Mouse (Mus musculus): ENCODE data around the gene Mad2l1bp. TPM values are rescaled to one million over a fixed set of nuclear protein-coding genes. Genes with fewer than 3 reads are reported as not detected.

The Mad2l1bp gene
- polyA plus RNA-seq, 1 experiment from 2014 or later: 37.7 TPM

Other genes starting within 250 kb of the Mad2l1bp start
- 2.0 and 3.1 TPM in 2 replicates for gene Vegfa, start 121.2 kb downstream of the Mad2l1bp start, polyA plus RNA-seq (2016; fragmentation: Nextera tagmentation; extraction: Ambion mirVana)
- gene Mrps18a, start 42.6 kb downstream of the Mad2l1bp start, polyA plus RNA-seq (2016; fragmentation: Nextera tagmentation; extraction: Ambion mirVana): 184 and 192 TPM in 2 replicates
- 7.7 and 10.0 TPM in 2 replicates for gene Rsph9, start 9.3 kb downstream of the Mad2l1bp start, polyA plus RNA-seq (2016; fragmentation: Nextera tagmentation; extraction: Ambion mirVana)
- gene Gtpbp2, start 7.5 kb upstream of the Mad2l1bp start, polyA plus RNA-seq (2016; fragmentation: Nextera tagmentation; extraction: Ambion mirVana): 31.8 and 40.6 TPM in 2 replicates
- gene Polh, start 49.1 kb upstream of the Mad2l1bp start, polyA plus RNA-seq (2016; fragmentation: Nextera tagmentation; extraction: Ambion mirVana): 11.4 and 11.5 TPM in 2 replicates
- 72.7 and 78.5 TPM in 2 replicates for gene Xpo5, start 49.2 kb upstream of the Mad2l1bp start, polyA plus RNA-seq (2016; fragmentation: Nextera tagmentation; extraction: Ambion mirVana)
- 132 and 144 TPM in 2 replicates for gene Polr1c, start 94.5 kb upstream of the Mad2l1bp start, polyA plus RNA-seq (2016; fragmentation: Nextera tagmentation; extraction: Ambion mirVana)
- gene Yipf3, start 94.5 kb upstream of the Mad2l1bp start, polyA plus RNA-seq (2016; fragmentation: Nextera tagmentation; extraction: Ambion mirVana): 73.0 and 81.9 TPM in 2 replicates
- 0.25 and 0.44 TPM in 2 replicates for gene Lrrc73, start 100.0 kb upstream of the Mad2l1bp start, polyA plus RNA-seq (2016; fragmentation: Nextera tagmentation; extraction: Ambion mirVana)
- 60.3 and 61.2 TPM in 2 replicates for gene Tjap1, start 129.5 kb upstream of the Mad2l1bp start, polyA plus RNA-seq (2016; fragmentation: Nextera tagmentation; extraction: Ambion mirVana)
- 0.65 and 1.3 TPM in 2 replicates for gene Dlk2, start 143.9 kb upstream of the Mad2l1bp start, polyA plus RNA-seq (2016; fragmentation: Nextera tagmentation; extraction: Ambion mirVana)
- gene Abcc10, start 174.8 kb upstream of the Mad2l1bp start, polyA plus RNA-seq (2016; fragmentation: Nextera tagmentation; extraction: Ambion mirVana): 4.5 and 5.7 TPM in 2 replicates
- 7.9 and 9.4 TPM in 2 replicates for gene Zfp318, start 230.2 kb upstream of the Mad2l1bp start, polyA plus RNA-seq (2016; fragmentation: Nextera tagmentation; extraction: Ambion mirVana)

All from limb, embryonic 10.5 days (tissue).